13 mouse cellular contexts compared by ENCODE assay signal in genomic region chr5:150208009-150208408, GRCm38 (mm10).
A peak's percentile ranks its signal among the peaks of the same experiment; 100 is the strongest.
DNase-seq lines count a peak whose midpoint lies in the region; ATAC-seq and TF ChIP-seq lines count a peak whose summit lies in the region.
"Had no signal": no experiment of that assay in that cellular context is flagged by ENCODE, and none has a peak within 500 bp of the region (broad histone marks: within the 10 kb centered on the region; RNA-seq: fewer than 3 reads in every experiment).

No protein-coding gene starts in this region.

- H3K27ac ChIP-seq in heart, embryonic 13.5 days (replicated peaks): no peak overlapping the region
- H3K27ac ChIP-seq in liver, postnatal 0 days (ENCODE audit: low read depth): no peak overlapping the region
- H3K27ac ChIP-seq in intestine, embryonic 16.5 days (ENCODE audit: low read length): no peak overlapping the region
- H3K27ac ChIP-seq in neural tube, embryonic 15.5 days (replicated peaks): no peak overlapping the region
- H3K27ac ChIP-seq: liver, embryonic 14.5 days had no signal

- 0 out of 2 replicates have a peak overlapping the region, but pooled peaks have one; percentile 40 for H3K9ac ChIP-seq in heart, embryonic 13.5 days
- H3K9ac ChIP-seq in liver, postnatal 0 days (replicated peaks): no peak overlapping the region
- H3K9ac ChIP-seq in intestine, embryonic 16.5 days (ENCODE audit: low read depth, low read length): no peak overlapping the region
- H3K9ac ChIP-seq in neural tube, embryonic 15.5 days (replicated peaks): no peak overlapping the region
- H3K9ac ChIP-seq: liver, embryonic 14.5 days had no signal

- TF ChIP-seq EP300 in liver, postnatal 0 days (IDR thresholded peaks at IDR 0.05; ENCODE audit: low read depth): no peak

- H3K27me3 ChIP-seq in heart, embryonic 13.5 days (replicated peaks): no peaks in the 10 kb centered on the region
- H3K27me3 ChIP-seq in liver, postnatal 0 days (ENCODE audit: insufficient read depth, low read length): no peaks in the 10 kb centered on the region
- H3K27me3 ChIP-seq in intestine, embryonic 16.5 days (replicated peaks; ENCODE audit: control insufficient read depth, insufficient read depth, low read length): no peaks in the 10 kb centered on the region
- no peaks in the 10 kb centered on the region for H3K27me3 ChIP-seq in neural tube, embryonic 15.5 days (replicated peaks)

- H3K36me3 ChIP-seq in heart, embryonic 13.5 days: peaks cover 6% of the 10 kb centered on the region
- H3K36me3 ChIP-seq in liver, postnatal 0 days (replicated peaks; ENCODE audit: insufficient read depth, low read length): no peaks in the 10 kb centered on the region; the same call in 1 of the 2 replicates
- no peaks in the 10 kb centered on the region for H3K36me3 ChIP-seq in intestine, embryonic 16.5 days (ENCODE audit: control insufficient read depth, insufficient read depth, low read length)
- no peaks in the 10 kb centered on the region for H3K36me3 ChIP-seq in neural tube, embryonic 15.5 days

- H3K4me3 ChIP-seq in heart, embryonic 13.5 days: peak overlapping the region; percentile 35
- 0 out of 2 replicates have a peak overlapping the region, but pooled peaks have one; percentile 6 for H3K4me3 ChIP-seq in liver, postnatal 0 days (ENCODE audit: low read depth, low read length)
- no peak overlapping the region for H3K4me3 ChIP-seq in intestine, embryonic 16.5 days (ENCODE audit: low read length)
- H3K4me3 ChIP-seq in neural tube, embryonic 15.5 days (replicated peaks): no peak overlapping the region

- H3K4me2 ChIP-seq in heart, embryonic 13.5 days: peak overlapping the region; percentile 63
- H3K4me2 ChIP-seq in liver, postnatal 0 days (ENCODE audit: low read depth, low read length): peak overlapping the region; percentile 24; the same call in 1 of the 2 replicates
- H3K4me2 ChIP-seq in intestine, embryonic 16.5 days (ENCODE audit: low read depth, low read length): peak overlapping the region; percentile 34
- H3K4me2 ChIP-seq in neural tube, embryonic 15.5 days: peak overlapping the region; percentile 33

- no peak for DNase-seq in heart, adult 18-20 months
- DNase-seq in liver, postnatal 0 days: no peak
- DNase-seq in liver: no peak
- no peak for DNase-seq in urinary bladder, postnatal 25 days (ENCODE audit: low spot score)
- DNase-seq in adrenal gland, postnatal 4 days (ENCODE audit: low spot score in 2 of 2): no peak
- DNase-seq: gastrocnemius, postnatal 36 days; kidney, adult 9 months; thymus, postnatal 25 days had no signal

- peaks cover 5% of the 10 kb centered on the region; the same call in 1 of the 2 replicates for H3K9me3 ChIP-seq in heart, embryonic 13.5 days
- no peaks in the 10 kb centered on the region for H3K9me3 ChIP-seq in liver, postnatal 0 days (ENCODE audit: low read length)
- H3K9me3 ChIP-seq in intestine, embryonic 16.5 days (ENCODE audit: control insufficient read depth, low read length): no peaks in the 10 kb centered on the region
- no peaks in the 10 kb centered on the region for H3K9me3 ChIP-seq in neural tube, embryonic 15.5 days (replicated peaks)

- 55% methylated on average over 7 of the region's 7 CpGs for WGBS in heart, embryonic 13.5 days
- 66% methylated on average over 7 of the region's 7 CpGs for WGBS in liver, postnatal 0 days (ENCODE audit: insufficient replicate concordance)
- WGBS in intestine, embryonic 16.5 days: 32% methylated on average over 7 of the region's 7 CpGs
- 34% methylated on average over 7 of the region's 7 CpGs for WGBS in neural tube, embryonic 15.5 days

- no peak for TF ChIP-seq CTCF in liver, postnatal 0 days (IDR thresholded peaks at IDR 0.05; ENCODE audit: low read depth)

- no peak for ATAC-seq in heart, embryonic 13.5 days (ENCODE audit: extremely low read depth, insufficient number of reproducible peaks, low FRiP score, low TSS enrichment)
- ATAC-seq in liver, postnatal 0 days: no peak
- no peak for ATAC-seq in intestine, embryonic 16.5 days
- no peak for ATAC-seq in neural tube, embryonic 15.5 days (ENCODE audit: low FRiP score)
- ATAC-seq: forebrain, embryonic 14.5 days had no signal

- peaks cover 9% of the 10 kb centered on the region; the same call in 1 of the 2 replicates for H3K4me1 ChIP-seq in heart, embryonic 13.5 days
- no peaks in the 10 kb centered on the region for H3K4me1 ChIP-seq in liver, postnatal 0 days (ENCODE audit: insufficient read depth)
- no peaks in the 10 kb centered on the region for H3K4me1 ChIP-seq in intestine, embryonic 16.5 days (ENCODE audit: control insufficient read depth, insufficient read depth, low read length)
- H3K4me1 ChIP-seq in neural tube, embryonic 15.5 days: peaks cover 6% of the 10 kb centered on the region

Comparison
In these comparisons a context has a peak if more than half of its experiments do, and no peak if none do; other contexts are left out.
1. H3K4me3 ChIP-seq: peak in heart, embryonic 13.5 days (single experiment) and liver, postnatal 0 days (single experiment); none in intestine, embryonic 16.5 days (single experiment) and neural tube, embryonic 15.5 days (single experiment).
2. Peak in every context shown above with its lines, with median percentiles within 50 percentile points of each other: H3K4me2 ChIP-seq.